Mouse (Mus musculus) forebrain, embryonic 12.5 days (tissue): Measurements from ENCODE around the gene Tex11. TPM values are rescaled to one million over a fixed set of nuclear protein-coding genes. Genes with fewer than 3 reads are reported as not detected.
A peak's percentile ranks its signal among the peaks of the same experiment; 100 is the strongest.
"Not testable (repeated sequence)": the region's sequence is repeated elsewhere in the genome, so short reads cannot be mapped to it uniquely, and the experiment has no call there.

ENCODE experiments used
- ATAC-seq: fragments of 200-750 bp; cut with Nextera tagmentation; 2 replicates; pipeline ENCODE4 v1.8.0; 2017; ENCODE audit warnings: moderate TSS enrichment; ENCODE audit not compliant: low FRiP score
- H3K27ac ChIP-seq: fragments of 300-500 bp; sonication (generic); 2 replicates; pipeline ENCODE4 v1.5.1; 2016; ENCODE audit warnings: mild to moderate bottlenecking
- H3K27me3 ChIP-seq: fragments of 300-500 bp; sonication (generic); 2 replicates; pipeline ENCODE4 v1.6.1; 2016; ENCODE audit warnings: mild to moderate bottlenecking
- H3K36me3 ChIP-seq: fragments of 300-500 bp; sonication (generic); replicated peaks from 2 replicates; pipeline ENCODE4 v1.6.1; 2016; ENCODE audit warnings: mild to moderate bottlenecking
- H3K4me1 ChIP-seq: fragments of 300-500 bp; sonication (generic); 2 replicates; pipeline ENCODE4 v1.6.1; 2016
- H3K4me2 ChIP-seq: fragments of 300-500 bp; sonication (generic); 2 replicates; pipeline ENCODE4 v1.6.1; 2016; ENCODE audit warnings: mild to moderate bottlenecking, moderate library complexity
- H3K4me3 ChIP-seq: fragments of 300-500 bp; sonication (generic); replicated peaks from 2 replicates; pipeline ENCODE4 v1.5.1; 2016; ENCODE audit warnings: mild to moderate bottlenecking
- H3K9ac ChIP-seq: fragments of 300-500 bp; sonication (generic); 2 replicates; pipeline ENCODE4 v1.6.1; 2016; ENCODE audit warnings: mild to moderate bottlenecking
- H3K9me3 ChIP-seq: fragments of 300-500 bp; sonication (generic); 2 replicates; pipeline ENCODE4 v1.6.1; 2016
- WGBS: fragments of 180-500 bp; shearing (Covaris S2); methylation state at CpG from one replicate; pipeline ENCODE4 v1.1.7; 2016; 5-methylcytosine and 5-hydroxymethylcytosine counted together
- polyA plus RNA-seq: library from polyadenylated mRNA; unstranded; fragments of >200 nt; fragmentation: Nextera tagmentation; extraction: Ambion mirVana; gene quantifications from 2 replicates; pipeline ENCODE4 v1.2.1, GENCODE M21; 2016

Gene Tex11
- polyA plus RNA-seq, result not detected in 2 replicates

GRCm38 (mm10) chrX:101059541-101059940 is at the start of gene Tex11:
Tex11 (minus strand) TSS chrX:101059667.
- Histone ChIP-seq H3K27ac (no peak within 1 kb of the TSS), H3K9ac (no peak within 1 kb of the TSS), H3K4me1 (no peaks in the 10 kb centered on the region), H3K9me3 (no peaks in the 10 kb centered on the region), H3K4me2 (no peak within 1 kb of the TSS), H3K27me3 (no peaks in the 10 kb centered on the region), H3K4me3 (no peak within 1 kb of the TSS), H3K36me3 (no peaks in the 10 kb centered on the region)
- 88% methylated on average over 31 of the region's 31 CpGs for WGBS
- no peak for ATAC-seq

GRCm38 (mm10) chrX:101085920-101086319 is 26.5 kb upstream of the Tex11 start, which contains the start of gene Slc7a3:
Slc7a3 (minus strand) TSS chrX:101086020.
- no peak for ATAC-seq
- H3K9me3 ChIP-seq, result no peaks in the 10 kb centered on the region
- H3K4me3 ChIP-seq, result peak within 1 kb of the TSS; percentile 31
- 0 out of 2 replicates have a peak within 1 kb of the TSS, but pooled peaks have one; percentile 2 for H3K9ac ChIP-seq
- no peak within 1 kb of the TSS for H3K27ac ChIP-seq
- H3K4me1 ChIP-seq, result peaks cover 5% of the 10 kb centered on the region; the same call in 1 of the 2 replicates
- no peaks in the 10 kb centered on the region for H3K36me3 ChIP-seq
- peaks cover 28% of the 10 kb centered on the region for H3K27me3 ChIP-seq
- H3K4me2 ChIP-seq, result peak within 1 kb of the TSS; percentile 59
- WGBS, result 37% methylated on average over 11 of the region's 11 CpGs

DNA sequence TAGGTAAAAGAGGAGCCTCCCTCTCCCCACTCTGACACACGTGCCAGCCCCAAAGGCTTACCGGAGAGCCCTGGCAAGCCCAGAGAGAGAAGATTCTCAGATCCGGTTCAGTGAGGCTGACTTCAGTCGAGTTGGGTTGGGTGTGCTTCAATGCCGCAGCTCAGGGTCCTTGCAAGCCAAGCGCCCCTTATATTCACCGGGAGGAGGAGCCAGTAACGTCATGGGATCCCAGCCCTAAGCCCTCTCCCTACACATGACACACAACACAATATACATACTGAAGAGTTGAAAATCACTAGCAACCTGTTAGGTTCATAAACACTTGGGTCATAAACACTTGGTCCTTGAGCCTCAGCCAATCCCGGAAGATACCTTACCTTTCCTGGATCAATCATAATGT is 25.7 kb upstream of the Tex11 start:
- WGBS, result 12% methylated on average over 9 of the region's 9 CpGs
- not testable (repeated sequence) for H3K9ac ChIP-seq, H3K4me1 ChIP-seq, H3K27ac ChIP-seq, H3K9me3 ChIP-seq, ATAC-seq, H3K36me3 ChIP-seq
- Histone ChIP-seq H3K4me3 (peak overlapping the region; percentile 31), H3K4me2 (peak overlapping the region; percentile 59), H3K27me3 (peaks cover 28% of the 10 kb centered on the region)

DNA sequence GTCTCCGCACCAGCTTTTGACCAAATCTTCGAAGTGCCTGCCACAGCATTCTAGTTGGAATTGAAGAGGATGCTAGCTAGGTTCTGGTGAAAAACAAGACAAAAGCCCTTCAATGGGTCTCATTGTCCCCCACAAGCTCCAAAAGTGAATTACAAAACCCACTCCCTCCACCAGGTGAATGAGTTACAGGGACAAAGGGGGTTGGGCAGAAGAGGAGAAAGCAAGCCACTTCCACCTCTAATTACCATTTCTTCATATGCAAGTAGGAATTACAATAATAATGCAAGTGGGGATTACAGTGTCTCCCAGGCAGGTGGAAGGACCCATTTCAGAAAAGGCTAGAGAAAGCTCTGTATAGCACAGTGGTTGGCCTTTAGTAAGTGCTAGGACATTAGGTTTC is 24.7 kb upstream of the Tex11 start:
- H3K4me1 ChIP-seq, result peaks cover 5% of the 10 kb centered on the region; the same call in 1 of the 2 replicates
- no peaks in the 10 kb centered on the region for H3K36me3 ChIP-seq
- 32% methylated on average over 2 of the region's 2 CpGs for WGBS
- peaks cover 28% of the 10 kb centered on the region for H3K27me3 ChIP-seq
- H3K4me2 ChIP-seq, result no peak overlapping the region; the same call in 1 of the 2 replicates
- no peaks in the 10 kb centered on the region for H3K9me3 ChIP-seq
- no peak overlapping the region for H3K27ac ChIP-seq
- H3K4me3 ChIP-seq, result no peak overlapping the region
- ATAC-seq, result no peak
- H3K9ac ChIP-seq, result no peak overlapping the region

DNA sequence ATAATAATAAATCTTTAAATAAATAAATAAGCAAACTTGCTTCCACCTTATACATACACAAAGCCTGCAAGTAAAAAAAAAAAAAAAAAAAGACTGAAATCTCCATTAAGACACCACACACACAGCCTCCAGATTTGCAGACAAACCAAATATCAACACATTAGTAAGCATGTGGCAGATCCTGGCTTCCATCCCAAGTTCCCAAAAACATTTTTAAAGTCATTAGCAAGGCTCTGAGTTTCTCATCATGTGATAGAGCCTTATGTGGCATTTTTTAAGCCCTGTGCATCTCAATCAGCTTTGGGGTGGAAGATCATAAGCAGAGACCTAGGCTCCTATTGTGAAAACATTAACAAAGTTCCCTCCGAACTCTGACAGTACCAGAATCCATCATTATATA is 5.8 kb upstream of the Tex11 start:
- H3K9ac ChIP-seq, result no peak overlapping the region
- WGBS, result 75% methylated on average over 1 of the region's 1 CpGs
- H3K36me3 ChIP-seq, result no peaks in the 10 kb centered on the region
- H3K4me3 ChIP-seq, result no peak overlapping the region
- no peaks in the 10 kb centered on the region for H3K4me1 ChIP-seq
- H3K9me3 ChIP-seq, result no peaks in the 10 kb centered on the region
- H3K27me3 ChIP-seq, result no peaks in the 10 kb centered on the region
- ATAC-seq, result no peak
- H3K27ac ChIP-seq, result no peak overlapping the region
- H3K4me2 ChIP-seq, result no peak overlapping the region

GRCm38 (mm10) chrX:101063503-101063902 is 4.0 kb upstream of the Tex11 start:
- no peaks in the 10 kb centered on the region for H3K4me1 ChIP-seq
- no peaks in the 10 kb centered on the region for H3K36me3 ChIP-seq
- ATAC-seq, result no peak
- H3K27me3 ChIP-seq, result no peaks in the 10 kb centered on the region
- no peak overlapping the region for H3K9ac ChIP-seq
- H3K4me2 ChIP-seq, result no peak overlapping the region
- H3K9me3 ChIP-seq, result no peaks in the 10 kb centered on the region
- H3K27ac ChIP-seq, result no peak overlapping the region
- WGBS, result 78% methylated on average over 2 of the region's 2 CpGs
- H3K4me3 ChIP-seq, result no peak overlapping the region

DNA sequence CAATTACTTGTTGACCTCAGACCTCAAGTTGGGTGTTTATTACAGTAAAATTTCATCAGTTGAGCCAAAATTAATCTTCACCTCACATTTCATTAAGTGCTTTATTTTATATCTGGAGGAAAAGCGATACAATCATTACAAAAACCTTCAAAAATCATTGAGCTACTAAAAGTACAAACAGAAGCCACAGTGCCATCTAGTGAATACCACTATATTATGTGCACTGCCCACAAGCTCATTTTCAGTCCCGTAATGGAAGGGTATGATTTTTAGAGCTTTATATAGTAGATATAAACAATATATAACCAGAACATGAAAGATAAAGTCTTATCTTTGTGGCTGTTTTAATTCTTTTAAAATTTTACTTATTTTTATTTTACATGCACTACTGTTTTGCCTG is 115.8 kb downstream of the Tex11 start:
- ATAC-seq, result no peak
- no peaks in the 10 kb centered on the region for H3K9me3 ChIP-seq
- no peak overlapping the region for H3K9ac ChIP-seq
- H3K4me2 ChIP-seq, result no peak overlapping the region
- no peak overlapping the region for H3K4me3 ChIP-seq
- H3K27me3 ChIP-seq, result no peaks in the 10 kb centered on the region
- no peaks in the 10 kb centered on the region for H3K4me1 ChIP-seq
- H3K36me3 ChIP-seq, result no peaks in the 10 kb centered on the region
- H3K27ac ChIP-seq, result no peak overlapping the region
- WGBS, result 52% methylated on average over 2 of the region's 2 CpGs

- no peak overlapping the region for H3K4me3 ChIP-seq
- H3K27ac ChIP-seq, result no peak overlapping the region
- H3K36me3 ChIP-seq, result no peaks in the 10 kb centered on the region
- 0 out of 2 replicates have a peak, but pooled peaks cover 6% of the 10 kb centered on the region for H3K27me3 ChIP-seq
- no peaks in the 10 kb centered on the region for H3K4me1 ChIP-seq
- no peak overlapping the region for H3K9ac ChIP-seq
- no peak for ATAC-seq
- no peaks in the 10 kb centered on the region for H3K9me3 ChIP-seq
- no peak overlapping the region for H3K4me2 ChIP-seq
Observed at GRCm38 (mm10) chrX:100839211-100839610, 220.3 kb downstream of the Tex11 start.

- 90% methylated on average over 2 of the region's 2 CpGs for WGBS
- ATAC-seq, result no peak
- H3K36me3 ChIP-seq, result no peaks in the 10 kb centered on the region
- H3K9ac ChIP-seq, result no peak overlapping the region
- H3K4me3 ChIP-seq, result no peak overlapping the region
- H3K9me3 ChIP-seq, result no peaks in the 10 kb centered on the region
- H3K27me3 ChIP-seq, result peaks cover 3% of the 10 kb centered on the region; the same call in 1 of the 2 replicates
- H3K4me1 ChIP-seq, result no peaks in the 10 kb centered on the region
- H3K27ac ChIP-seq, result no peak overlapping the region
- H3K4me2 ChIP-seq, result no peak overlapping the region
Observed at GRCm38 (mm10) chrX:100832806-100833205, 226.7 kb downstream of the Tex11 start.

DNA sequence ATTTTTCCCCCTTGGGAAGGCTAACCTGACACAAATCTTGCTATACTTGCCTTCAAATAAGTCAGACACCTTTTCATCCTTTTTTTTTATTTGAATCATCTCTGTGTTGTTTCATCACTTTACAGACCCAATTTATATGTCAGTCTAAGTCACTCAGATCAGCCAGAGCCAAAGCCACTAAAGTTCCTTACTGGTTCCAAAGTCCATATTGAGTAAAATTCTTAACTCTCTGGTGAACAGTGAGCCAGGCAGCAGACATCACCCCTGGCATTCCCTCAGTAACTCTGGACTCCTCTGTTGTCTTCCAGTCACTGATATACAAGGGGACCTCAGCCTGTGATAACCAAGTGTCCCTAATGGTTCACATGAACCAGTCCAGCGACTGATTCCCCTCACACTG is 233.9 kb downstream of the Tex11 start:
- no peak overlapping the region for H3K4me2 ChIP-seq
- no peak overlapping the region for H3K27ac ChIP-seq
- H3K9me3 ChIP-seq, result no peaks in the 10 kb centered on the region
- H3K9ac ChIP-seq, result no peak overlapping the region
- H3K4me3 ChIP-seq, result no peak overlapping the region
- no peaks in the 10 kb centered on the region for H3K4me1 ChIP-seq
- WGBS, result 88% methylated on average over 1 of the region's 1 CpGs
- ATAC-seq, result no peak
- peaks cover 9% of the 10 kb centered on the region for H3K27me3 ChIP-seq
- no peaks in the 10 kb centered on the region for H3K36me3 ChIP-seq

- H3K36me3 ChIP-seq, result peaks cover 15% of the 10 kb centered on the region
- no peak for ATAC-seq
- H3K4me1 ChIP-seq, result no peaks in the 10 kb centered on the region
- no peaks in the 10 kb centered on the region for H3K9me3 ChIP-seq
- no peak overlapping the region for H3K27ac ChIP-seq
- no peak overlapping the region for H3K4me2 ChIP-seq
- WGBS, result 90% methylated on average over 1 of the region's 1 CpGs
- no peak overlapping the region for H3K9ac ChIP-seq
- no peak overlapping the region for H3K4me3 ChIP-seq
- peaks cover 8% of the 10 kb centered on the region; the same call in 1 of the 2 replicates for H3K27me3 ChIP-seq
Observed at GRCm38 (mm10) chrX:100821149-100821548, 238.3 kb downstream of the Tex11 start.

DNA sequence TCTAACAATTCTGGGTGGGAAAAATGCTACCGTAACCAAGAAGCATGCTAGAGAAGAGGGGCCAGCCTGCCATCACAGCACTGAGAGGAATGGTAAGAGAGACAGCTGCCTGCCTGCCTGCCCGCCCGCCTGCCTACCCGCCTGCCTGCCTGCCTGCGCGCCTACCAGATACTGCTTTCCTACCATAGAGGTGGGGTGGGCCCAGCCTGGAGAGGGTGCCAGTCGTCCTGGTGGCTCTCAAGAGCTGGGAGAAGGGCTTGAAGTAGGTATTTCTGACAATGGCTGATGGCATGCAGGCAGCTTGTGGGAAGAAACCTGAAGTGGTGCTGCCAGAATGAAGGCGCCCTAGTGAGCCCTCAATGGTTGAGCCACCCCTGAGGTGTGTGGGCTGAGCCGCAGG is 240.8 kb downstream of the Tex11 start:
- H3K27ac ChIP-seq, result no peak overlapping the region
- no peaks in the 10 kb centered on the region for H3K4me1 ChIP-seq
- no peak for ATAC-seq
- 88% methylated on average over 9 of the region's 9 CpGs for WGBS
- no peak overlapping the region for H3K4me3 ChIP-seq
- H3K4me2 ChIP-seq, result no peak overlapping the region
- H3K36me3 ChIP-seq, result peaks cover 32% of the 10 kb centered on the region
- H3K27me3 ChIP-seq, result peaks cover 14% of the 10 kb centered on the region; the same call in 1 of the 2 replicates
- H3K9ac ChIP-seq, result no peak overlapping the region
- no peaks in the 10 kb centered on the region for H3K9me3 ChIP-seq

DNA sequence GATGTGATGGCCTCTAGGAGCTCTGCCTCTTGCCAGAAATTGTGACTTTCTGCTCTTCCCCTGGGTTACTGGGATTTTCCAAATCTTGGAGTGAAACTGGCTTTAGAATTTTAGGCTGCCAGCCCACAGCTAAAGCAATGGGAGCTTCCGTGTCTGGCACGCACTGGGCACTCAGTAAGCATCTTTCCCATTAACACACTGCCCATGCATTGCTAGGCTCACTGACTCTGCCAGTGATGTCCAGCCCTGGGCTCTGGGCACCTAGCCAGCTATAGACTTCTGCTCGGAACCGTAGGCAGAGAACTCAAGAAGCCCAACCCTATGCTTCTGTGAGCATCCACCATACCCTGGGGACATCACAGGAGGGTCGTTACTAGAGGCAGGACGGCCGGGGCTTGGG is 243.7 kb downstream of the Tex11 start:
- Histone ChIP-seq H3K36me3 (peaks cover 55% of the 10 kb centered on the region), H3K4me1 (no peaks in the 10 kb centered on the region), H3K27ac (no peak overlapping the region), H3K27me3 (peaks cover 15% of the 10 kb centered on the region; the same call in 1 of the 2 replicates), H3K4me3 (no peak overlapping the region), H3K4me2 (no peak overlapping the region), H3K9me3 (no peaks in the 10 kb centered on the region), H3K9ac (no peak overlapping the region)
- WGBS, result 90% methylated on average over 7 of the region's 7 CpGs
- ATAC-seq, result no peak
